Mouse (Mus musculus): ENCODE data around the gene Npas3. TPM values are rescaled to one million over a fixed set of nuclear protein-coding genes. Genes with fewer than 3 reads are reported as not detected.

Npas3 gene
- polyA plus RNA-seq, 1 experiment = 0.01 TPM

DNA sequence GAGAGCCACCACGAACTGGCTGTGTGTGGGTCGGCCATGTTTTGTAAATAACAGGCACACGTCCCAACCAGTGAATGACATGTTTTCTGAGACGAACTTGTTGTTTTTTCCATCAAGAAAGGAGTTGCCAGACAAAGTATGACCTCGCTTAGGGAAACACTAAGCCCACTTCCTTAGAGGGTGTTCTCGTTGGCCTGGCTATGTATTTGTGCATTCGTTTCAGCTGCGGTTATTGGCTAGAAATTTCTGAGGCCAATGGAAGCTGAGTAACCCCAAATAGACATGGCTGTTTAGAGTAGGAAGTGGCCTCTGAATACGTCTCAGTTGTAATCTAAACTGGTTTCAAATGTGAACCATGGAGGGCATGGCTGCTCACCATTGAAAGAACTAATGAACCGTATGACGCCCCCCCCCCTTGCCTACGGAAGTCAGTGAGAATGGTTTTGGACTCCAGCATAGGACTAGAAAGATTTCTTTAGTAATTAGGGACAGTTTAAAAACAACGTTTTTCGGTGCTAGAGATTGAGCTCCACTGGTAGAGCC, 523.0 kb downstream of the Npas3 start:
- Histone ChIP-seq H3K4me3 (ENCODE audit: insufficient read depth, poor library complexity, severe bottlenecking) (no peak overlapping the region), H3ac (ENCODE audit: control insufficient read depth, insufficient read length, low read depth) (no peak overlapping the region), H3K36me3 (ENCODE audit: control insufficient read depth, insufficient read depth) (no peaks in the 10 kb centered on the region), H3K27me3 (ENCODE audit: control insufficient read depth, insufficient read depth, insufficient read length) (no peaks in the 10 kb centered on the region), H3K79me3 (ENCODE audit: low read depth) (no peaks in the 10 kb centered on the region), H3K79me2 (ENCODE audit: control insufficient read depth, insufficient read depth) (no peaks in the 10 kb centered on the region)
- TF ChIP-seq CEBPB (IDR thresholded peaks at IDR 0.05; ENCODE audit: low read depth) (no peak), CTCF (IDR thresholded peaks at IDR 0.05; ENCODE audit: control insufficient read depth, insufficient read depth, insufficient read length) (no peak), FOSL1 (IDR thresholded peaks at IDR 0.05; ENCODE audit: insufficient read depth, low read length, poor library complexity, severe bottlenecking) (no peak), MAX (IDR thresholded peaks at IDR 0.05) (no peak)

DNA sequence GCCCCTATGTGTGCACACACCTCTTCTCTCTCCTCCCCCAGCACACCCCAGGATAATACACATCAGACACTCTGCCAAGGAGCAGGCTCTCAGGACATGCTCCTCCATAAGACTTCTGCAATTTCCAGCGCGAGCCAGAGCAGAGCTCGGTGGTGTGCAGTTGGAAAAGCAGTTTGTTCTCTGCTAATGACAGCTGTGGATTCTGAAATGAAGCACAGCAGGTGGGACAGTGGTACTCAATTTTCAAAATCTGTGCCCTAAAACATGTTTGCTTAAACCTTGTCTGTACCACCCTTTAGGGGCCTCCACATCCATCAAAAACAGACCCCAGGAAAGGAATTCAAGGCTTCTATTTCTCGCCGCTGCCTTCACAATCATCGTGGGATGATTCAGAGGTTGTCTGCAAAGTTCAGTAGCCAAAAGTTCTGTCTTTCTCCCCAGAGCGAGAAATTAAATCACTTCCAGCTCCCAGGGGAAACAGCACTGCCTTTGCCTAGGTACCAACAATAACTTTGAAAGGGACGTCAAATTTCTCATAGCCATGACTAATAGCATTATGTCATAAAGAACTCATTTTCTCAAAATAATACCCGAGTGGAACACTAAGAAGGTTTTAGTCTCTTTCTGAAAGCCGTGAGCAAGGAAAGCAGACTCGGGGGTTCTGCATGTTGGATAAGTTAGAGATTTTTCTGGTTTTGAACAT, 533.5 kb downstream of the Npas3 start:
- H3K79me3 ChIP-seq (ENCODE audit: low read depth) = no peaks in the 10 kb centered on the region
- H3K4me3 ChIP-seq (ENCODE audit: insufficient read depth, poor library complexity, severe bottlenecking) = no peak overlapping the region
- H3K27me3 ChIP-seq (ENCODE audit: control insufficient read depth, insufficient read depth, insufficient read length) = no peaks in the 10 kb centered on the region
- H3K36me3 ChIP-seq (ENCODE audit: control insufficient read depth, insufficient read depth) = no peaks in the 10 kb centered on the region
- TF ChIP-seq MYOD1 (IDR thresholded peaks at IDR 0.05; ENCODE audit: control insufficient read depth, insufficient read length, low read depth) (peak; percentile 37), USF1 (IDR thresholded peaks at IDR 0.05; ENCODE audit: low read depth) (no peak)
- H3ac ChIP-seq (ENCODE audit: control insufficient read depth, insufficient read length, low read depth) = no peak overlapping the region
- no peaks in the 10 kb centered on the region for H3K79me2 ChIP-seq (ENCODE audit: control insufficient read depth, insufficient read depth)

DNA sequence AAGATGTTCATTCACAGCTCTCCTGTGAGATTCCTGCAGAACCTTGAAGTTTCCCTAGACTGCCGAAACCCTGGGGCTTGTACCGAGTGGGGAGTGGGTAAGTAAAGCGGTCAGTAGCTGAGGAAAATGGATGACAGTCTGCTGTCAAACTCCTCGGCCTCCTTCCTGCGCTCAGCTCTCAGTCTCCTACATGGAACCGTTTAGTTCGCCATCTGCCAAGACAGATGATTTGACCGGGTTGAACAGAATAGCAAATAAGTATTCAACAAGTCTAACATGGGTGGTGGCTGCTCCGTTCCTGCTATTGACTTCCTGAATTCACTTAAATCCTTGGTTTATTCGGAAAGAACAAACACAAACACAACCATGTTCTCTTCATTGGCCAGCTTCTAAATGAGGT, 541.0 kb downstream of the Npas3 start:
- Histone ChIP-seq H3K79me2 (ENCODE audit: control insufficient read depth, insufficient read depth) (no peaks in the 10 kb centered on the region), H3K27me3 (ENCODE audit: control insufficient read depth, insufficient read depth, insufficient read length) (no peaks in the 10 kb centered on the region), H3ac (ENCODE audit: control insufficient read depth, insufficient read length, low read depth) (no peak overlapping the region), H3K36me3 (ENCODE audit: control insufficient read depth, insufficient read depth) (no peaks in the 10 kb centered on the region), H3K4me3 (ENCODE audit: insufficient read depth, poor library complexity, severe bottlenecking) (no peak overlapping the region), H3K79me3 (ENCODE audit: low read depth) (no peaks in the 10 kb centered on the region)
- TF ChIP-seq FOSL1 (IDR thresholded peaks at IDR 0.05; ENCODE audit: insufficient read depth, low read length, poor library complexity, severe bottlenecking) (no peak), CTCF (IDR thresholded peaks at IDR 0.05; ENCODE audit: control insufficient read depth, insufficient read depth, insufficient read length) (no peak), MYOD1 (IDR thresholded peaks at IDR 0.05; ENCODE audit: control insufficient read depth, insufficient read length, low read depth) (no peak), MAX (IDR thresholded peaks at IDR 0.05) (no peak), MYOG (IDR thresholded peaks at IDR 0.05; ENCODE audit: control insufficient read depth, extremely low read depth, insufficient read length) (no peak)

DNA sequence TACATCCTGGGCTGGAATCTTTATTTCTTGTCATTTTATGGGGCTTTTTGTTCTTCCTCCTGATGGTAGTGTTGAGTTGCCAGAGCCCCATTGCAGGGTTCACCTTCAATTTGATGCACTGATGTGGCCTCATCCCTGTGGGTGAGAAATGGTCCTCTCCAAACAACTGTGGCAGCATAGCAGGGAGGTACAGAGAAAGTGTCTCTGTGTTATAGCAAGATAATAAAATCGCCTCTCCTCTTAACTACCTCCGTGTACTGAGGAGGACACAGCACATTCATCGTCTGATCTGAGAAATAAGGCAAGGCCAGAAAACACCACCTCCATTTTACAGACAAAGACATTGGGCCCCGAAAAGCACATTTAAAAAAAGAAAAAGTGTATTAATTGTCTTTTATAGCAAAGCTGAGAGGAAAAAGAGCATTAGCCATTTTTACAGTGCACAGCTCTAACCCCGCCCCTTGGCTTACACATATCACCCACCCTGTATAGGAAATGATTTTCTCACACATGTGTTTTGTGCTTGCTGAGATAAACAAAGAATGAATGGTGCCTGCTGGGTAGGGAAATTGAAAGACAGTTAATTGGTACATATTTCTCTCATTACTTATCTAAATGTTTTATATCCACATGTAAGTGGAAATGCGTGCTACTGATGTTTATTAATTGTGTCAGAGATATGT, 546.4 kb downstream of the Npas3 start:
- H3K36me3 ChIP-seq (ENCODE audit: control insufficient read depth, insufficient read depth) = no peaks in the 10 kb centered on the region
- H3K79me3 ChIP-seq (ENCODE audit: low read depth) = no peaks in the 10 kb centered on the region
- no peaks in the 10 kb centered on the region for H3K79me2 ChIP-seq (ENCODE audit: control insufficient read depth, insufficient read depth)
- no peaks in the 10 kb centered on the region for H3K27me3 ChIP-seq (ENCODE audit: control insufficient read depth, insufficient read depth, insufficient read length)
- TF ChIP-seq MYOD1 (IDR thresholded peaks at IDR 0.05; ENCODE audit: control insufficient read depth, insufficient read length, low read depth) (no peak), USF1 (IDR thresholded peaks at IDR 0.05; ENCODE audit: low read depth) (no peak), MAX (IDR thresholded peaks at IDR 0.05) (no peak), MYOG (IDR thresholded peaks at IDR 0.05; ENCODE audit: control insufficient read depth, extremely low read depth, insufficient read length) (no peak), FOSL1 (IDR thresholded peaks at IDR 0.05; ENCODE audit: insufficient read depth, low read length, poor library complexity, severe bottlenecking) (no peak), CTCF (IDR thresholded peaks at IDR 0.05; ENCODE audit: control insufficient read depth, insufficient read depth, insufficient read length) (no peak), CEBPB (IDR thresholded peaks at IDR 0.05; ENCODE audit: low read depth) (no peak)
- H3ac ChIP-seq (ENCODE audit: control insufficient read depth, insufficient read length, low read depth) = no peak overlapping the region
- no peak overlapping the region for H3K4me3 ChIP-seq (ENCODE audit: insufficient read depth, poor library complexity, severe bottlenecking)

DNA sequence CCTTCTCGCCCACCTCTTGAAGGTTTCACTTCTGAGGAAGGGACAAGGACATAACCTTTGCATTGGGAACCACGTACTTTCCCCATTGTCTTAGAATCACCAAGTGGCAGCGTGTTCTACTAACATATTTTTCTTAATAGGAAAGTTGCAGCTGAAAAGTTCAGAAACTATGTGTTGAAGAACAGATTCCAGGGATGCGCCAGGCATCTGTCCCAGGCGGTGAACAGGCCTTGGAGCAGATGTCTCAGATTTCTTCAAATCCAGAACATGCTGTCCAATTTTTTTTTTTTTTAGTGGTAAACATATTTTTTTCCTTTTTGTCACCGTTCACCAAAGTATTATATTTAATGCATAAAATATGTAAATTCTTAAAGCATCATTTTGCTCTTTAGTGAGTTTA, 553.4 kb downstream of the Npas3 start:
- Histone ChIP-seq H3K36me3 (ENCODE audit: control insufficient read depth, insufficient read depth) (no peaks in the 10 kb centered on the region), H3K79me3 (ENCODE audit: low read depth) (no peaks in the 10 kb centered on the region), H3K4me3 (ENCODE audit: insufficient read depth, poor library complexity, severe bottlenecking) (no peak overlapping the region), H3K79me2 (ENCODE audit: control insufficient read depth, insufficient read depth) (no peaks in the 10 kb centered on the region), H3K27me3 (ENCODE audit: control insufficient read depth, insufficient read depth, insufficient read length) (no peaks in the 10 kb centered on the region), H3ac (ENCODE audit: control insufficient read depth, insufficient read length, low read depth) (no peak overlapping the region)
- TF ChIP-seq MAX (IDR thresholded peaks at IDR 0.05) (no peak), MYOG (IDR thresholded peaks at IDR 0.05; ENCODE audit: control insufficient read depth, extremely low read depth, insufficient read length) (no peak), USF1 (IDR thresholded peaks at IDR 0.05; ENCODE audit: low read depth) (no peak)

DNA sequence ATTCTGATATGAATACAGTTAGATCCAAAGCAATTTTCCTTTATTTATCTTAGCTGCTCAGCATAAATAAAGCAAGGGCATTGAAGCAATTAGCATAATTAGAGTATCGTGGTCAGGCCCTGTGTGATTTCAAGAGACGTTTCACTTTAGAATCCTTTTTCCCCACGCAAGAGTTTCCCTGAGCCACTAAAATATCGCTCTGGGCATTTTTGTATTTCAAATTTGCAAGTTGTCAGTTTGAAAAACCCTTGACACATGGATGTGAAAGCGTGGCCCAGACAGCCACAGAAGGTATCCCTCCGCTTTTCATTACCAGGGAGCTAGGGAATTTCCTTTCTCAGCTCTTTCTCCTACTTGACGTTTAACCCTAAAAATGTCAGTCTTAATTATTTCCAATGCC, 553.9 kb downstream of the Npas3 start:
- no peak for TF ChIP-seq MYOG (IDR thresholded peaks at IDR 0.05; ENCODE audit: control insufficient read depth, extremely low read depth, insufficient read length)
- TF ChIP-seq MYOD1 (IDR thresholded peaks at IDR 0.05; ENCODE audit: control insufficient read depth, insufficient read length, low read depth) = no peak
- no peak for TF ChIP-seq USF1 (IDR thresholded peaks at IDR 0.05; ENCODE audit: low read depth)
- TF ChIP-seq CEBPB (IDR thresholded peaks at IDR 0.05; ENCODE audit: low read depth) = no peak
- no peak for TF ChIP-seq MAX (IDR thresholded peaks at IDR 0.05)
- TF ChIP-seq CTCF (IDR thresholded peaks at IDR 0.05; ENCODE audit: control insufficient read depth, insufficient read depth, insufficient read length) = no peak
- TF ChIP-seq FOSL1 (IDR thresholded peaks at IDR 0.05; ENCODE audit: insufficient read depth, low read length, poor library complexity, severe bottlenecking) = no peak
- Histone ChIP-seq H3K79me3 (ENCODE audit: low read depth) (no peaks in the 10 kb centered on the region), H3K27me3 (ENCODE audit: control insufficient read depth, insufficient read depth, insufficient read length) (no peaks in the 10 kb centered on the region), H3K36me3 (ENCODE audit: control insufficient read depth, insufficient read depth) (no peaks in the 10 kb centered on the region), H3K79me2 (ENCODE audit: control insufficient read depth, insufficient read depth) (no peaks in the 10 kb centered on the region), H3K4me3 (ENCODE audit: insufficient read depth, poor library complexity, severe bottlenecking) (no peak overlapping the region), H3ac (ENCODE audit: control insufficient read depth, insufficient read length, low read depth) (no peak overlapping the region)

Data from C2C12 (cell line).